Mouse (Mus musculus) embryonic fibroblast, embryonic 13.5 days (primary cell): ENCODE measurements around the gene Clic5.

ENCODE experiments used
- CTCF ChIP-seq: IDR thresholded peaks from 2 replicates; pipeline ENCODE4 v1.5.1; 2011; ENCODE audit warnings: mild to moderate bottlenecking, control low read depth, low read length, moderate library complexity, borderline replicate concordance; ENCODE audit not compliant: insufficient read depth
- POLR2A ChIP-seq: IDR thresholded peaks from 2 replicates; pipeline ENCODE4 v1.6.1; 2011; ENCODE audit warnings: low read depth, mild to moderate bottlenecking, control low read depth, low read length, moderate library complexity

DNA sequence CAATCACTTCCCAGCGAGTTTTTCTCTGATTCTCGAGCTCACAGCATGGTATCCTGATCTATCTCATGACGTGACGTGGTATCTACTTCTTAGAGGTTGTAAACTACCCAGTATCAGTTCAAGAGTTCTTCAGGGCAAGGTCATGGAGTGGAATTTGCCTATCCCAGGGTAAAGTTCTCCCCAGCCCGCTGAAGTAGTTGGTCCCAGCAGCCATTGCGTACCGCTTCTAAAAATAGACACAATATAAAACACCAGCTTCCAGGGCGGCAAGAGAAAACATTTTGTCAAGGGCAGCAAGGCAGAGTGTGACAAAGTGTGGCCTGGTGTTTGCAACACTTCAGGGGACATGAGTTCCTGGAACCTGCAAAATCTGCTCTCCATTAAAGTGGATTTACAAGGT, 36.5 kb upstream of the Clic5 start:
- TF ChIP-seq CTCF = no peak
- no peak for TF ChIP-seq POLR2A
